Mouse (Mus musculus) E14TG2a.4 (cell line): ENCODE measurements around the gene Khdc1c.
"Not testable (repeated sequence)": the region's sequence is repeated elsewhere in the genome, so short reads cannot be mapped to it uniquely, and the experiment has no call there.

Source experiments
- H3K27me3 ChIP-seq: 2 replicates; pipeline ENCODE4 v1.6.1; 2014; ENCODE audit warnings: low read length, control low read depth; ENCODE audit not compliant: insufficient read depth
- H3K36me3 ChIP-seq: 2 replicates; pipeline ENCODE4 v1.6.1; 2014; ENCODE audit warnings: low read length, control low read depth; ENCODE audit not compliant: insufficient read depth
- H3K4me1 ChIP-seq: replicated peaks from 2 replicates; pipeline ENCODE4 v1.6.1; 2014; ENCODE audit warnings: low read depth, low read length, control low read depth
- H3K4me3 ChIP-seq: replicated peaks from 2 replicates; pipeline ENCODE4 v1.5.1; 2014; ENCODE audit warnings: mild to moderate bottlenecking, low read length
- H3K9me3 ChIP-seq: 2 replicates; pipeline ENCODE4 v1.6.1; 2014; ENCODE audit warnings: low read length, control low read depth
- CTCF ChIP-seq: conservative IDR thresholded peaks from 2 replicates; pipeline ENCODE4 v1.5.1; 2014; ENCODE audit warnings: low read length
- NANOG ChIP-seq: IDR thresholded peaks from 2 replicates; pipeline ENCODE4 v1.6.1; 2014; ENCODE audit warnings: borderline replicate concordance, low read length, mixed read lengths
- POU5F1 ChIP-seq: IDR thresholded peaks from 2 replicates; pipeline ENCODE4 v1.6.1; 2014; ENCODE audit warnings: low read length, borderline replicate concordance

Gene Khdc1c

DNA sequence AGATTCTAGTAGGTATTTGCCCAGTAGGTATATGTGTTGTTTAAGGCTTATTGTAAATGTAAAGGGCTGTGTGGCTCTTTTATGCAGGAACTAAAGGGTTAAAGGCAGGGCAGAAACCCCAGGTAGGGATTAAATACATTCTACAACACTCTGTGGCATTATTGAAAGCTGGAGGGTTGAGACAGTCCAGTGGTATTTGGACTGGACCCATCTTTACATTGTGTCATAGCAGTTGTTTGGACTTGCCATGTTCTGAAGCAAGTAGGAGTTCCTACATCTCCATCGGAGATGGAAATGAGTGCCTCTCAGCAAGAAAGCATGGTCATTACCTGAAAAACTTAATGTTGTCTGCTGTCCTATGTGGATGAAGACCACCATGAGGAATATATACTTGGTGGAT lies 27.4 kb upstream of the Khdc1c start:
- H3K9me3 ChIP-seq = peaks cover 15% of the 10 kb centered on the region; the same call in 1 of the 2 replicates
- TF ChIP-seq CTCF = no peak
- no peak for TF ChIP-seq POU5F1
- no peak for TF ChIP-seq NANOG
- no peak overlapping the region for H3K4me3 ChIP-seq
- H3K36me3 ChIP-seq = no peaks in the 10 kb centered on the region
- no peaks in the 10 kb centered on the region for H3K4me1 ChIP-seq
- no peaks in the 10 kb centered on the region for H3K27me3 ChIP-seq

- no peak overlapping the region for H3K4me3 ChIP-seq
- TF ChIP-seq CTCF (peak; percentile 56), POU5F1 (no peak), NANOG (no peak)
- H3K36me3 ChIP-seq = no peaks in the 10 kb centered on the region
- no peaks in the 10 kb centered on the region for H3K27me3 ChIP-seq
- no peaks in the 10 kb centered on the region for H3K4me1 ChIP-seq
- peaks cover 9% of the 10 kb centered on the region; the same call in 1 of the 2 replicates for H3K9me3 ChIP-seq
Measured at GRCm38 (mm10) chr1:21344253-21344652, 23.9 kb upstream of the Khdc1c start.

DNA sequence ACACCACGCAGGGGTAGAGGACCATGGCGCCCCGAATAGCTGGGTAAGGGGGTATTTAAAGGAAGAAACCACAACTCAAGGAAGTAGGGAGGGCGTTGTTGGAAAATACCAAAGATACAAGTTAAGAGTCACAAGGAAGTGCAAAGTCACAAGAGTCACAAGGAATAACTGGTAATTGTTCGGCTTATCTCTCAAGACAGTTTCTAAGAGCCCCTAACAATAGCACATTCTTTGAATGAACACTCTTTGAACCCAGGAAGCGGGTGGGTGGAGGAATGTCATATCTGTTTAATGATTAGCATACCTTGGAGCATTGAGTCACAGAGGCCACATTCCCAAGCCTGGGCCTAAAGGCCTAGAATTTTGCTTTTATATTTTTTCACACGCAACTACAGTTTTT lies 23.4 kb upstream of the Khdc1c start:
- H3K9me3 ChIP-seq, H3K27me3 ChIP-seq, H3K4me3 ChIP-seq, H3K4me1 ChIP-seq, H3K36me3 ChIP-seq: not testable (repeated sequence)

GRCm38 (mm10) chr1:21349341-21349740 lies 18.8 kb upstream of the Khdc1c start, which contains the start of gene Khdc1a:
Khdc1a (plus strand) TSS chr1:21349641.
- no peaks in the 10 kb centered on the region for H3K27me3 ChIP-seq
- TF ChIP-seq NANOG (no peak), CTCF (no peak), POU5F1 (no peak)
- peaks cover 9% of the 10 kb centered on the region; the same call in 1 of the 2 replicates for H3K9me3 ChIP-seq
- no peaks in the 10 kb centered on the region for H3K36me3 ChIP-seq
- no peak within 1 kb of the TSS for H3K4me3 ChIP-seq
- H3K4me1 ChIP-seq = no peaks in the 10 kb centered on the region

GRCm38 (mm10) chr1:21383256-21383655 lies 15.1 kb downstream of the Khdc1c start, which contains the start of gene Khdc1b:
Khdc1b (plus strand) TSS chr1:21383556.
- TF ChIP-seq NANOG (no peak), POU5F1 (no peak), CTCF (no peak)
- Histone ChIP-seq H3K36me3 (no peaks in the 10 kb centered on the region), H3K4me1 (peaks cover 3% of the 10 kb centered on the region; the same call in 1 of the 2 replicates), H3K9me3 (peaks cover 13% of the 10 kb centered on the region), H3K27me3 (no peaks in the 10 kb centered on the region; the same call in 1 of the 2 replicates), H3K4me3 (no peak within 1 kb of the TSS)

DNA sequence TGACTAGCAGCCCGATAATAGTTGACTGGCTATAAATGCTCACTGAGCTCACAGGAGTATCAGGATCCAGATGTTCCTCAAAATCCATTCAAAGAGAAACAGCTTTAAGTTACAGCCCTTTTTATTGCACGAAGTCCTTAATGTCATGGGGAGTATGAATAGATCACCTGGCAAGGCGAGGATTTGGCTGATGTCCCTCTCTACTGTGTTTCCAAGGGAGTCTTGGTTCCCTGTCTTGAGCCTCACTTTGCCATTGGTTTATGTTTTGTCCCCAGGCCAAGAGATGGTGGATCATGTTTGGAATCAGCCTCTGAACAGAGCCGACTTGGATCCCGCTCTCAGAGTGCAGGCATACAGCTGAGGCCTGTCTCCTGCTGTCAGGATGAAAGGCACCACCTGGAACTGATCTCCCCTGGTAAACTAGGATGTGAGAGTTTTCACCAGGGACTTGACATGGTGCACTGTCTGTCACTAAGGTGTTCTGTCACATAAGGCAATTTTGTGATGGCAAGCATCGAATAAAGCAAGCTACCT lies 23.1 kb downstream of the Khdc1c start:
- TF ChIP-seq POU5F1 (no peak), CTCF (no peak), NANOG (no peak)
- no peak overlapping the region for H3K4me3 ChIP-seq
- no peaks in the 10 kb centered on the region for H3K27me3 ChIP-seq
- H3K36me3 ChIP-seq = no peaks in the 10 kb centered on the region
- H3K4me1 ChIP-seq = peaks cover 7% of the 10 kb centered on the region
- H3K9me3 ChIP-seq = no peaks in the 10 kb centered on the region

GRCm38 (mm10) chr1:21402804-21403203 lies 34.7 kb downstream of the Khdc1c start:
- Histone ChIP-seq H3K27me3 (no peaks in the 10 kb centered on the region), H3K36me3 (no peaks in the 10 kb centered on the region), H3K4me1 (peaks cover 23% of the 10 kb centered on the region), H3K9me3 (no peaks in the 10 kb centered on the region), H3K4me3 (peak overlapping the region; percentile 51)
- TF ChIP-seq POU5F1 (no peak), NANOG (no peak), CTCF (no peak)

DNA sequence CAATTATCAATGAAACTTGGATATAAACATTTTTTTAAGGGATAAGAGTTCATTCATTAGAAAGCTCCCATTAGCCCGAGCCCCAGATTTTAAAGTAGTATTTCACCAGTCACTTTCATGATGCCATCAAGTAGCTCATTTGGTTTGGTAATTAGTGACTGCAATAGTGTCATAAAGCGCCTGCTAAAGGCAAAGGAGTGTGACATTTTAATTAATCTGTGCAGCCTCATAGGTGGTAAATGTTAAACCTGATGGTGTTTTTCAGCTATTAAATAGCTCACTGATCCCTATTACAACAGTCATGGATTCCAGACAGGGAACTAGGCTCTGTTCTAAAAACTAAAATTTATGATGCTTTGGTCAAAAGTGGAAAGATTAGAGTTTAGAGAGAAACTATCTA lies 39.1 kb downstream of the Khdc1c start:
- H3K27me3 ChIP-seq = no peaks in the 10 kb centered on the region
- H3K4me3 ChIP-seq = no peak overlapping the region
- no peak for TF ChIP-seq POU5F1
- TF ChIP-seq CTCF = no peak
- peaks cover 10% of the 10 kb centered on the region for H3K4me1 ChIP-seq
- H3K36me3 ChIP-seq = no peaks in the 10 kb centered on the region
- no peaks in the 10 kb centered on the region for H3K9me3 ChIP-seq
